Mouse (Mus musculus): ENCODE data around the gene Pde4b. TPM values are rescaled to one million over a fixed set of nuclear protein-coding genes. Genes with fewer than 3 reads are reported as not detected.

Pde4b gene
- polyA plus RNA-seq, 1 experiment, result 11.5 TPM

- no peak for DNase-seq
- Histone ChIP-seq H3K36me3 (ENCODE audit: control insufficient read depth, insufficient read depth, low read length) (no peaks in the 10 kb centered on the region), H3K4me1 (ENCODE audit: control insufficient read depth, insufficient read depth, low read length) (no peaks in the 10 kb centered on the region), H3K27me3 (replicated peaks; ENCODE audit: control insufficient read depth, insufficient read depth, low read length) (no peaks in the 10 kb centered on the region), H3K27ac (ENCODE audit: insufficient read depth, low read depth, low read length) (no peak overlapping the region), H3K4me3 (ENCODE audit: insufficient read depth, low read depth, low read length) (no peak overlapping the region)
- WGBS, result 91% methylated on average over 2 of the region's 2 CpGs
- TF ChIP-seq CTCF (conservative IDR thresholded peaks at IDR 0.05; ENCODE audit: insufficient read depth, insufficient read length, low read depth, low read length) (no peak), POLR2A (IDR thresholded peaks at IDR 0.05; ENCODE audit: low read depth, low read length) (no peak)
These were observed 88.6 kb downstream of the Pde4b start for GRCm38 (mm10) chr4:102175985-102176384.

- Histone ChIP-seq H3K4me3 (ENCODE audit: insufficient read depth, low read depth, low read length) (no peak overlapping the region), H3K4me1 (ENCODE audit: control insufficient read depth, insufficient read depth, low read length) (no peaks in the 10 kb centered on the region), H3K27me3 (replicated peaks; ENCODE audit: control insufficient read depth, insufficient read depth, low read length) (no peaks in the 10 kb centered on the region), H3K27ac (ENCODE audit: insufficient read depth, low read depth, low read length) (no peak overlapping the region), H3K36me3 (ENCODE audit: control insufficient read depth, insufficient read depth, low read length) (no peaks in the 10 kb centered on the region)
- WGBS, result 73% methylated on average over 5 of the region's 5 CpGs
- TF ChIP-seq POLR2A (IDR thresholded peaks at IDR 0.05; ENCODE audit: low read depth, low read length) (no peak), CTCF (conservative IDR thresholded peaks at IDR 0.05; ENCODE audit: insufficient read depth, insufficient read length, low read depth, low read length) (no peak)
- DNase-seq, result no peak
These were observed 89.9 kb downstream of the Pde4b start for GRCm38 (mm10) chr4:102177258-102177657.

GRCm38 (mm10) chr4:102186888-102187287 lies 99.5 kb downstream of the Pde4b start:
- no peaks in the 10 kb centered on the region for H3K36me3 ChIP-seq (ENCODE audit: control insufficient read depth, insufficient read depth, low read length)
- WGBS, result 79% methylated on average over 5 of the region's 5 CpGs
- TF ChIP-seq CTCF (conservative IDR thresholded peaks at IDR 0.05; ENCODE audit: insufficient read depth, insufficient read length, low read depth, low read length), result no peak
- no peak for TF ChIP-seq POLR2A (IDR thresholded peaks at IDR 0.05; ENCODE audit: low read depth, low read length)
- no peak overlapping the region for H3K4me3 ChIP-seq (ENCODE audit: insufficient read depth, low read depth, low read length)
- DNase-seq, result no peak
- H3K27me3 ChIP-seq (replicated peaks; ENCODE audit: control insufficient read depth, insufficient read depth, low read length), result no peaks in the 10 kb centered on the region
- no peaks in the 10 kb centered on the region for H3K4me1 ChIP-seq (ENCODE audit: control insufficient read depth, insufficient read depth, low read length)
- H3K27ac ChIP-seq (ENCODE audit: insufficient read depth, low read depth, low read length), result no peak overlapping the region

GRCm38 (mm10) chr4:102197707-102198106 lies 110.4 kb downstream of the Pde4b start:
- Histone ChIP-seq H3K36me3 (ENCODE audit: control insufficient read depth, insufficient read depth, low read length) (no peaks in the 10 kb centered on the region), H3K4me1 (ENCODE audit: control insufficient read depth, insufficient read depth, low read length) (no peaks in the 10 kb centered on the region), H3K4me3 (ENCODE audit: insufficient read depth, low read depth, low read length) (no peak overlapping the region), H3K27me3 (replicated peaks; ENCODE audit: control insufficient read depth, insufficient read depth, low read length) (no peaks in the 10 kb centered on the region), H3K27ac (ENCODE audit: insufficient read depth, low read depth, low read length) (no peak overlapping the region)
- 87% methylated on average over 5 of the region's 5 CpGs for WGBS
- TF ChIP-seq CTCF (conservative IDR thresholded peaks at IDR 0.05; ENCODE audit: insufficient read depth, insufficient read length, low read depth, low read length), result no peak
- TF ChIP-seq POLR2A (IDR thresholded peaks at IDR 0.05; ENCODE audit: low read depth, low read length), result no peak
- DNase-seq, result no peak

GRCm38 (mm10) chr4:102209773-102210172 lies 122.4 kb downstream of the Pde4b start:
- 76% methylated on average over 2 of the region's 2 CpGs for WGBS
- Histone ChIP-seq H3K27me3 (replicated peaks; ENCODE audit: control insufficient read depth, insufficient read depth, low read length) (no peaks in the 10 kb centered on the region), H3K4me3 (ENCODE audit: insufficient read depth, low read depth, low read length) (no peak overlapping the region), H3K4me1 (ENCODE audit: control insufficient read depth, insufficient read depth, low read length) (no peaks in the 10 kb centered on the region), H3K27ac (ENCODE audit: insufficient read depth, low read depth, low read length) (no peak overlapping the region), H3K36me3 (ENCODE audit: control insufficient read depth, insufficient read depth, low read length) (no peaks in the 10 kb centered on the region)
- no peak for DNase-seq
- TF ChIP-seq POLR2A (IDR thresholded peaks at IDR 0.05; ENCODE audit: low read depth, low read length) (no peak), CTCF (conservative IDR thresholded peaks at IDR 0.05; ENCODE audit: insufficient read depth, insufficient read length, low read depth, low read length) (no peak)

- DNase-seq, result peak; percentile 52
- H3K36me3 ChIP-seq (ENCODE audit: control insufficient read depth, insufficient read depth, low read length), result no peaks in the 10 kb centered on the region
- TF ChIP-seq POLR2A (IDR thresholded peaks at IDR 0.05; ENCODE audit: low read depth, low read length) (no peak), CTCF (conservative IDR thresholded peaks at IDR 0.05; ENCODE audit: insufficient read depth, insufficient read length, low read depth, low read length) (peak; percentile 32; the same call in 1 of the 2 replicates)
- H3K27me3 ChIP-seq (replicated peaks; ENCODE audit: control insufficient read depth, insufficient read depth, low read length), result no peaks in the 10 kb centered on the region
- H3K27ac ChIP-seq (ENCODE audit: insufficient read depth, low read depth, low read length), result no peak overlapping the region
- H3K4me3 ChIP-seq (ENCODE audit: insufficient read depth, low read depth, low read length), result no peak overlapping the region
- no peaks in the 10 kb centered on the region for H3K4me1 ChIP-seq (ENCODE audit: control insufficient read depth, insufficient read depth, low read length)
These were observed 139.4 kb downstream of the Pde4b start for GRCm38 (mm10) chr4:102226700-102227099.

GRCm38 (mm10) chr4:102228953-102229586 lies 141.7 kb downstream of the Pde4b start:
- Histone ChIP-seq H3K4me3 (ENCODE audit: insufficient read depth, low read depth, low read length) (no peak overlapping the region), H3K36me3 (ENCODE audit: control insufficient read depth, insufficient read depth, low read length) (no peaks in the 10 kb centered on the region), H3K4me1 (ENCODE audit: control insufficient read depth, insufficient read depth, low read length) (no peaks in the 10 kb centered on the region), H3K27me3 (replicated peaks; ENCODE audit: control insufficient read depth, insufficient read depth, low read length) (no peaks in the 10 kb centered on the region), H3K27ac (ENCODE audit: insufficient read depth, low read depth, low read length) (no peak overlapping the region)
- WGBS, result 53% methylated on average over 7 of the region's 7 CpGs
- TF ChIP-seq POLR2A (IDR thresholded peaks at IDR 0.05; ENCODE audit: low read depth, low read length) (no peak), CTCF (conservative IDR thresholded peaks at IDR 0.05; ENCODE audit: insufficient read depth, insufficient read length, low read depth, low read length) (peak; percentile 27; the same call in 1 of the 2 replicates)
- DNase-seq, result peak; percentile 28

Data from kidney, adult 2 months (tissue).